Mouse (Mus musculus) liver, embryonic 14.5 days (tissue): ENCODE data around the gene Disc1.

ENCODE experiments used
- CTCF ChIP-seq: IDR thresholded peaks from 2 replicates; pipeline ENCODE4 v1.5.1; 2016; ENCODE audit warnings: antibody characterized with exemption, low read depth, control low read depth
- EP300 ChIP-seq: IDR thresholded peaks from 2 replicates; pipeline ENCODE4 v1.6.1; 2016; ENCODE audit warnings: antibody characterized with exemption, low read depth

GRCm38 (mm10) chr8:125041496-125041895, 12.5 kb upstream of the Disc1 start:
- TF ChIP-seq CTCF (no peak), EP300 (no peak)
